Mouse (Mus musculus) MEL (cell line): ENCODE measurements around the gene Olfr178. TPM values are rescaled to one million over a fixed set of nuclear protein-coding genes. Genes with fewer than 3 reads are reported as not detected.

Experiments used
- DNase-seq: peaks from one replicate; pipeline ENCODE4 v3.0.0; 2011; ENCODE audit warnings: low read depth, low spot score
- H3K27ac ChIP-seq: 2 replicates; pipeline ENCODE4 v1.5.1; 2012; ENCODE audit warnings: low read depth, mild to moderate bottlenecking, control low read depth, low read length, moderate library complexity; ENCODE audit not compliant: control insufficient read depth
- H3K27me3 ChIP-seq, 2 experiments: fragments of 150-350 bp in 1 of 2; sonication (generic) in 1 of 2; 2 replicates each; pipeline ENCODE4 v1.6.1; 2012; ENCODE audit warnings: low read length in 2 of 2, mild to moderate bottlenecking in 2 of 2, improper control_type of control experiment in 1 of 2, moderate library complexity in 1 of 2; ENCODE audit not compliant: insufficient read depth in 2 of 2, control insufficient read depth in 1 of 2
- H3K36me3 ChIP-seq, 2 experiments: 2 replicates each; pipeline ENCODE4 v1.6.1; 2012 to 2014; ENCODE audit warnings: low read length in 2 of 2, improper control_type of control experiment in 1 of 2, inconsistent platforms in 1 of 2, mild to moderate bottlenecking in 1 of 2; ENCODE audit not compliant: insufficient read depth in 2 of 2, control insufficient read depth in 1 of 2
- H3K4me1 ChIP-seq, 2 experiments: fragments of 150-350 bp in 1 of 2; sonication (generic) in 1 of 2; 2 replicates each; pipeline ENCODE4 v1.6.1; 2012; ENCODE audit warnings: low read length in 2 of 2, improper control_type of control experiment in 1 of 2, mild to moderate bottlenecking in 1 of 2; ENCODE audit not compliant: insufficient read depth in 2 of 2, control insufficient read depth in 1 of 2
- H3K4me3 ChIP-seq, 2 experiments: fragments of 150-350 bp in 1 of 2; sonication (generic) in 1 of 2; 2 replicates each; pipeline ENCODE4 v1.5.1; 2012; ENCODE audit warnings: low read depth in 2 of 2, low read length in 2 of 2, mild to moderate bottlenecking in 2 of 2, moderate library complexity in 2 of 2, control low read depth in 1 of 2, improper control_type of control experiment in 1 of 2; ENCODE audit not compliant: control insufficient read depth in 1 of 2, insufficient read depth in 1 of 2
- H3K79me2 ChIP-seq: 2 replicates; pipeline ENCODE4 v1.6.1; 2012; ENCODE audit warnings: mild to moderate bottlenecking, low read length, moderate library complexity; ENCODE audit not compliant: control insufficient read depth, poor library complexity, insufficient read depth
- H3K9ac ChIP-seq: 2 replicates; pipeline ENCODE4 v1.6.1; 2012; ENCODE audit warnings: low read depth, mild to moderate bottlenecking, control low read depth, low read length, moderate library complexity; ENCODE audit not compliant: control insufficient read depth, poor library complexity, severe bottlenecking
- H3K9me3 ChIP-seq: fragments of 150-350 bp; sonication (generic); replicated peaks from 2 replicates; pipeline ENCODE4 v1.6.1; 2012; ENCODE audit warnings: mild to moderate bottlenecking, low read length, improper control_type of control experiment, moderate library complexity; ENCODE audit not compliant: insufficient read depth
- CHD2 ChIP-seq: IDR thresholded peaks from 2 replicates; pipeline ENCODE4 v1.6.1; 2011; ENCODE audit warnings: low read length, improper control_type of control experiment
- CTCF ChIP-seq, 3 experiments: IDR thresholded peaks in 2 of 3; conservative IDR thresholded peaks in 1 of 3; 2 replicates each; pipeline ENCODE4 v1.5.1; 2011 to 2012; ENCODE audit warnings: low read length in 3 of 3, low read depth in 2 of 3, mild to moderate bottlenecking in 2 of 3, improper control_type of control experiment in 1 of 3, inconsistent platforms in 1 of 3, mixed read lengths in 1 of 3, moderate library complexity in 1 of 3; ENCODE audit not compliant: control insufficient read depth in 1 of 3, insufficient read depth in 1 of 3, poor library complexity in 1 of 3, severe bottlenecking in 1 of 3
- E2F4 ChIP-seq: IDR thresholded peaks from 2 replicates; pipeline ENCODE4 v1.6.1; 2011; ENCODE audit warnings: low read depth, low read length, improper control_type of control experiment, borderline replicate concordance
- ETS1 ChIP-seq: IDR thresholded peaks from 2 replicates; pipeline ENCODE4 v1.6.1; 2012; ENCODE audit warnings: low read depth, mild to moderate bottlenecking, inconsistent platforms, low read length, improper control_type of control experiment, moderate library complexity
- GABPA ChIP-seq: IDR thresholded peaks from 2 replicates; pipeline ENCODE4 v1.6.1; 2012; ENCODE audit warnings: low read depth, mild to moderate bottlenecking, inconsistent platforms, low read length, improper control_type of control experiment, moderate library complexity
- GATA1 ChIP-seq: IDR thresholded peaks from 2 replicates; pipeline ENCODE4 v1.6.1; 2011; ENCODE audit warnings: low read depth, low read length, improper control_type of control experiment
- HCFC1 ChIP-seq: IDR thresholded peaks from 2 replicates; pipeline ENCODE4 v1.6.1; 2012; ENCODE audit warnings: low read depth, mild to moderate bottlenecking, inconsistent platforms, low read length, improper control_type of control experiment, moderate library complexity
- JUND ChIP-seq: IDR thresholded peaks from 2 replicates; pipeline ENCODE4 v1.6.1; 2011; ENCODE audit warnings: low read depth, mild to moderate bottlenecking, improper control_type of control experiment, low read length
- KAT2A ChIP-seq: conservative IDR thresholded peaks from 2 replicates; pipeline ENCODE4 v1.6.1; 2012; ENCODE audit warnings: low read depth, low read length, improper control_type of control experiment, inconsistent platforms
- MAFK ChIP-seq: IDR thresholded peaks from 2 replicates; pipeline ENCODE4 v1.6.1; 2011; ENCODE audit warnings: low read depth, mild to moderate bottlenecking, low read length, improper control_type of control experiment, borderline replicate concordance
- MAX ChIP-seq: IDR thresholded peaks from 2 replicates; pipeline ENCODE4 v1.6.1; 2011; ENCODE audit warnings: low read length, improper control_type of control experiment
- MAZ ChIP-seq: IDR thresholded peaks from 2 replicates; pipeline ENCODE4 v1.6.1; 2012; ENCODE audit warnings: low read depth, mild to moderate bottlenecking, inconsistent platforms, low read length, improper control_type of control experiment
- MEF2A ChIP-seq: IDR thresholded peaks from 2 replicates; pipeline ENCODE4 v1.6.1; 2014; ENCODE audit warnings: low read depth, mild to moderate bottlenecking, inconsistent platforms, low read length, improper control_type of control experiment; ENCODE audit not compliant: poor library complexity, insufficient replicate concordance, severe bottlenecking; ENCODE audit errors: extremely low read depth
- MXI1 ChIP-seq: IDR thresholded peaks from 2 replicates; pipeline ENCODE4 v1.6.1; 2011; ENCODE audit warnings: mild to moderate bottlenecking, low read depth, low read length, improper control_type of control experiment
- MYB ChIP-seq: IDR thresholded peaks from 2 replicates; pipeline ENCODE4 v1.6.1; 2011; ENCODE audit warnings: mild to moderate bottlenecking, low read depth, low read length, improper control_type of control experiment
- MYC ChIP-seq: IDR thresholded peaks from 2 replicates; pipeline ENCODE4 v1.6.1; 2011; ENCODE audit warnings: low read depth, mild to moderate bottlenecking, low read length, improper control_type of control experiment, moderate library complexity
- NELFE ChIP-seq: IDR thresholded peaks from 2 replicates; pipeline ENCODE4 v1.6.1; 2011; ENCODE audit warnings: low read depth, low read length, improper control_type of control experiment
- NRF1 ChIP-seq: IDR thresholded peaks from 2 replicates; pipeline ENCODE4 v1.6.1; 2014; ENCODE audit warnings: low read depth, mild to moderate bottlenecking, inconsistent platforms, low read length, improper control_type of control experiment, moderate library complexity; ENCODE audit not compliant: poor library complexity, insufficient read depth, severe bottlenecking
- POLR2A ChIP-seq, 2 experiments: IDR thresholded peaks; 2 replicates each; pipeline ENCODE4 v1.6.1; 2011 to 2012; ENCODE audit warnings: low read length in 2 of 2, mild to moderate bottlenecking in 2 of 2, control low read depth in 1 of 2, improper control_type of control experiment in 1 of 2, low read depth in 1 of 2, moderate library complexity in 1 of 2; ENCODE audit not compliant: control insufficient read depth in 1 of 2, insufficient read depth in 1 of 2, poor library complexity in 1 of 2
- POLR2AphosphoS2 ChIP-seq: IDR thresholded peaks from 2 replicates; pipeline ENCODE4 v1.6.1; 2011; ENCODE audit warnings: low read length, improper control_type of control experiment
- POLR2AphosphoS5 ChIP-seq: IDR thresholded peaks from 2 replicates; pipeline ENCODE4 v1.6.1; 2012; ENCODE audit warnings: low read depth, borderline replicate concordance, mild to moderate bottlenecking, inconsistent platforms, low read length, moderate library complexity, mixed read lengths
- RAD21 ChIP-seq: IDR thresholded peaks from 2 replicates; pipeline ENCODE4 v1.6.1; 2011; ENCODE audit warnings: mild to moderate bottlenecking, low read depth, low read length, improper control_type of control experiment
- RCOR1 ChIP-seq: IDR thresholded peaks from 2 replicates; pipeline ENCODE4 v1.6.1; 2012; ENCODE audit warnings: low read depth, mild to moderate bottlenecking, inconsistent platforms, low read length, improper control_type of control experiment
- SIN3A ChIP-seq: IDR thresholded peaks from 2 replicates; pipeline ENCODE4 v1.6.1; 2012; ENCODE audit warnings: low read length, improper control_type of control experiment, inconsistent platforms
- SMC3 ChIP-seq: IDR thresholded peaks from 2 replicates; pipeline ENCODE4 v1.6.1; 2011; ENCODE audit warnings: low read depth, low read length, improper control_type of control experiment
- TAL1 ChIP-seq: IDR thresholded peaks from 2 replicates; pipeline ENCODE4 v1.6.1; 2012; ENCODE audit warnings: mild to moderate bottlenecking, inconsistent platforms, low read length, moderate library complexity, mixed read lengths
- TCF12 ChIP-seq: IDR thresholded peaks from 2 replicates; pipeline ENCODE4 v1.6.1; 2014; ENCODE audit warnings: low read depth, mild to moderate bottlenecking, inconsistent platforms, low read length, improper control_type of control experiment, moderate library complexity
- USF1 ChIP-seq: IDR thresholded peaks from 2 replicates; pipeline ENCODE4 v1.6.1; 2014; ENCODE audit warnings: low read depth, mild to moderate bottlenecking, inconsistent platforms, low read length, improper control_type of control experiment, moderate library complexity
- USF2 ChIP-seq, 2 experiments: IDR thresholded peaks; 2 replicates each; pipeline ENCODE4 v1.6.1; 2011 to 2012; ENCODE audit warnings: improper control_type of control experiment in 2 of 2, low read length in 2 of 2, borderline replicate concordance in 1 of 2, inconsistent platforms in 1 of 2, low read depth in 1 of 2, mild to moderate bottlenecking in 1 of 2; ENCODE audit not compliant: insufficient read depth in 1 of 2
- ZC3H11A ChIP-seq: IDR thresholded peaks from 2 replicates; pipeline ENCODE4 v1.6.1; 2012; ENCODE audit warnings: low read depth, mild to moderate bottlenecking, inconsistent platforms, low read length, improper control_type of control experiment
- ZKSCAN1 ChIP-seq: IDR thresholded peaks from 2 replicates; pipeline ENCODE4 v1.6.1; 2012; ENCODE audit warnings: low read depth, mild to moderate bottlenecking, inconsistent platforms, low read length, improper control_type of control experiment, moderate library complexity
- ZMIZ1 ChIP-seq: IDR thresholded peaks from 2 replicates; pipeline ENCODE4 v1.6.1; 2012; ENCODE audit warnings: low read depth, mild to moderate bottlenecking, inconsistent platforms, low read length, improper control_type of control experiment, moderate library complexity
- ZNF384 ChIP-seq: IDR thresholded peaks from 2 replicates; pipeline ENCODE4 v1.6.1; 2012; ENCODE audit warnings: low read depth, mild to moderate bottlenecking, inconsistent platforms, low read length, improper control_type of control experiment
- polyA plus RNA-seq, 2 experiments: library from polyadenylated mRNA; stranded (reverse) in 1 of 2; unstranded in 1 of 2; fragments of >175 nt in 1 of 2; fragments of >200 nt in 1 of 2; gene quantifications; 2 replicates each; pipeline versions ENCODE4 v1.2.1 to v1.2.4; 2012; ENCODE audit warnings: low replicate concordance in 2 of 2, low read depth in 1 of 2; ENCODE audit not compliant: insufficient read length in 2 of 2, insufficient read depth in 1 of 2, missing spikeins in 1 of 2
- total RNA-seq: library from RNA; depleted of rRNA; stranded (reverse); fragments of 300-350 nt; gene quantifications from 2 replicates; pipeline ENCODE4 v1.2.3, GENCODE M21; 2012

Olfr178 gene
- total and polyA plus RNA-seq, 3 experiments: 3.0 to 3.5 TPM; not detected in 1

- TF ChIP-seq HCFC1 (0 out of 2 replicates have a peak, but pooled peaks have one; percentile 39), MYB (no peak), SMC3 (no peak), USF1 (no peak), TCF12 (peak; percentile 97), NRF1 (no peak), MYC (peak; percentile 71), ETS1 (peak; percentile 96), MAX (no peak), CTCF (IDR thresholded peaks at IDR 0.05 in 2 of 3, conservative IDR thresholded peaks at IDR 0.05 in 1 of 3; ENCODE audit: control insufficient read depth in 1 of 3, insufficient read depth in 1 of 3, low read depth in 2 of 3, low read length in 3 of 3, poor library complexity in 1 of 3, severe bottlenecking in 1 of 3) (no peak), POLR2AphosphoS2 (no peak), ZMIZ1 (no peak), MEF2A (no peak), CHD2 (no peak; the same call in 1 of the 2 replicates), GATA1 (peak; percentile 96), ZC3H11A (peak; percentile 5; the same call in 1 of the 2 replicates)
Observed at GRCm38 (mm10) chr16:58861479-58861878, 30.4 kb downstream of the Olfr178 start (continued).

DNA sequence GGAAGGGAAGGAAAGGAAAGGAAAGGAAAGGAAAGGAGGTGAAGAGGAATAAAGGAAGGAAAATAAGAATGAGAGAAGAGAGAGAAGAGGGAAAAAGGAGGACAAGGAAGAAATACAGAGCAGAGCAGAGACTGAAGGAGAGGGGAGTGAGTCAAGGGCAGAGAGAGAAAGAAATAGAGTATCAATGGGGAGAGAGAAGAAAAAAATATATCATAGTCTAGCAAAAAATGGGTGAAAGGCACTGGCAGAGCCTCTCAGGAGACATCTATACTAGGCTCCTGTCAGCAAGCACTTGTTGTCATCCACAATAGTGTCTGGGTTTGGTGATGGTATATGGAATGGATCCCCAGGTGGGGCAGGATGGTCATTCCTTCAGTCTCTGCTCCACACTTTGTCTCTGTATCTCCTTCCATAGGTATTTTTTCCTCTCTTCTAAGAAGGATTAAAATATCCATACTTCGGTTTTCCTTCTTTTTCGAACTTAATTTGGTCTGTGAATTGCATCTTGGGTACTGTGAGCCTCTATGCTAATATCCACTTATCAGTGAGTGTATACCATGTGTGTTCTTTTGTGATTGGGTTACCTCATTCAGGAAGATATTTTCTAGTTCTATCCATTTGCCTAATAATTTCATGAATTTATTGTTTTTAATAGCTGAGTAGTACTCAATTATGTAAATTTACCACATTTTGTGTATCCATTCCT, 31.7 kb downstream of the Olfr178 start:
- peak overlapping the region; percentile 62 for H3K9ac ChIP-seq
- no peaks in the 10 kb centered on the region for H3K9me3 ChIP-seq
- H3K27me3 ChIP-seq: no peaks in the 10 kb centered on the region
- peaks cover 0 to 11% of the 10 kb centered on the region in 2 experiments for H3K4me1 ChIP-seq
- H3K79me2 ChIP-seq: peaks cover 2% of the 10 kb centered on the region; the same call in 1 of the 2 replicates
- peaks cover 0 to 14% of the 10 kb centered on the region in 2 experiments; a peak in 2 of 4 replicates for H3K36me3 ChIP-seq
- peak overlapping the region; percentile 44 to 62 for H3K4me3 ChIP-seq
- H3K27ac ChIP-seq: peak overlapping the region; percentile 83
- DNase-seq: peak; percentile 61
- no peak for TF ChIP-seq HCFC1
- peak; percentile 26; the same call in 1 of the 2 replicates for TF ChIP-seq TCF12
- no peak for TF ChIP-seq MXI1
- TF ChIP-seq POLR2AphosphoS5: no peak
- TF ChIP-seq SIN3A: no peak
- no peak for TF ChIP-seq ZC3H11A
- no peak for TF ChIP-seq USF2 (IDR thresholded peaks at IDR 0.05; ENCODE audit: borderline replicate concordance in 1 of 2, insufficient read depth in 1 of 2, low read depth in 1 of 2, low read length in 2 of 2)
- no peak for TF ChIP-seq E2F4
- TF ChIP-seq JUND: no peak
- TF ChIP-seq ZNF384: no peak
- no peak for TF ChIP-seq MAZ
- TF ChIP-seq ZMIZ1: peak; percentile 91; the same call in 1 of the 2 replicates
- no peak for TF ChIP-seq MAFK
- peak; percentile 58; the same call in 1 of the 2 replicates for TF ChIP-seq POLR2AphosphoS2
- TF ChIP-seq RAD21: no peak
- TF ChIP-seq POLR2A (IDR thresholded peaks at IDR 0.05; ENCODE audit: control insufficient read depth in 1 of 2, insufficient read depth in 1 of 2, low read depth in 1 of 2, low read length in 2 of 2, poor library complexity in 1 of 2): peak in 1 of 2 experiments; percentile 57; a peak in 2 of 4 replicates
- no peak for TF ChIP-seq GABPA
- TF ChIP-seq NRF1: no peak
- TF ChIP-seq KAT2A: no peak
- no peak for TF ChIP-seq RCOR1
- no peak for TF ChIP-seq CHD2
- TF ChIP-seq MYC: no peak
- TF ChIP-seq SMC3: no peak
- no peak for TF ChIP-seq TAL1
- TF ChIP-seq ZKSCAN1: no peak
- TF ChIP-seq NELFE: peak; percentile 57
